Mouse (Mus musculus): ENCODE results near the gene Yjefn3. TPM values are rescaled to one million over a fixed set of nuclear protein-coding genes. Genes with fewer than 3 reads are reported as not detected.

The Yjefn3 gene
- total and polyA plus RNA-seq, 3 experiments = 13.3 to 16.8 (median 14.2) TPM

GRCm38 (mm10) chr8:69881261-69881865, 21.1 kb downstream of the Yjefn3 start:
- Histone ChIP-seq H3K27ac (no peak overlapping the region), H3K4me1 (ENCODE audit: control insufficient read depth, insufficient read depth, low read length) (no peaks in the 10 kb centered on the region), H3K4me3 (no peak overlapping the region), H3K79me2 (replicated peaks; ENCODE audit: control insufficient read depth, insufficient read depth, low read length) (no peaks in the 10 kb centered on the region), H3K36me3 (ENCODE audit: control insufficient read depth, insufficient read depth, low read length) (no peaks in the 10 kb centered on the region), H3K27me3 (ENCODE audit: control insufficient read depth, insufficient read depth, low read length) (peaks cover 33% of the 10 kb centered on the region), H3K9ac (ENCODE audit: low read depth, low read length) (no peak overlapping the region)
- no peak for DNase-seq
- WGBS = 22% methylated on average over 79 of the region's 79 CpGs
- intact Hi-C loops (cut with DNase I) = no loop called here
- TF ChIP-seq POLR2A (IDR thresholded peaks at IDR 0.05; ENCODE audit: insufficient read depth, low read depth, low read length) = no peak
- no peak for TF ChIP-seq EP300 (IDR thresholded peaks at IDR 0.05; ENCODE audit: insufficient read depth, low read depth, low read length)
- no peak for TF ChIP-seq CTCF (IDR thresholded peaks at IDR 0.05)

GRCm38 (mm10) chr8:69880841-69881240, 21.7 kb downstream of the Yjefn3 start:
- H3K9ac ChIP-seq (ENCODE audit: low read depth, low read length) = no peak overlapping the region
- WGBS = 16% methylated on average over 37 of the region's 37 CpGs
- no peak for TF ChIP-seq POLR2A (IDR thresholded peaks at IDR 0.05; ENCODE audit: insufficient read depth, low read depth, low read length)
- no peak for TF ChIP-seq EP300 (IDR thresholded peaks at IDR 0.05; ENCODE audit: insufficient read depth, low read depth, low read length)
- TF ChIP-seq CTCF (IDR thresholded peaks at IDR 0.05) = no peak
- H3K27me3 ChIP-seq (ENCODE audit: control insufficient read depth, insufficient read depth, low read length) = peaks cover 28% of the 10 kb centered on the region
- H3K27ac ChIP-seq = no peak overlapping the region
- DNase-seq = no peak
- no peaks in the 10 kb centered on the region for H3K36me3 ChIP-seq (ENCODE audit: control insufficient read depth, insufficient read depth, low read length)
- intact Hi-C loops (cut with DNase I) = no loop called here
- no peaks in the 10 kb centered on the region for H3K79me2 ChIP-seq (replicated peaks; ENCODE audit: control insufficient read depth, insufficient read depth, low read length)
- no peaks in the 10 kb centered on the region for H3K4me1 ChIP-seq (ENCODE audit: control insufficient read depth, insufficient read depth, low read length)
- no peak overlapping the region for H3K4me3 ChIP-seq

GRCm38 (mm10) chr8:69879678-69880077, 22.8 kb downstream of the Yjefn3 start:
- intact Hi-C loops (cut with DNase I) = no loop called here

GRCm38 (mm10) chr8:69877992-69878391, 24.5 kb downstream of the Yjefn3 start:
- Histone ChIP-seq H3K9ac (ENCODE audit: low read depth, low read length) (no peak overlapping the region), H3K4me3 (no peak overlapping the region), H3K79me2 (replicated peaks; ENCODE audit: control insufficient read depth, insufficient read depth, low read length) (no peaks in the 10 kb centered on the region), H3K27ac (no peak overlapping the region), H3K36me3 (ENCODE audit: control insufficient read depth, insufficient read depth, low read length) (no peaks in the 10 kb centered on the region), H3K4me1 (ENCODE audit: control insufficient read depth, insufficient read depth, low read length) (no peaks in the 10 kb centered on the region), H3K27me3 (ENCODE audit: control insufficient read depth, insufficient read depth, low read length) (peaks cover 23% of the 10 kb centered on the region)
- TF ChIP-seq POLR2A (IDR thresholded peaks at IDR 0.05; ENCODE audit: insufficient read depth, low read depth, low read length) (no peak), CTCF (IDR thresholded peaks at IDR 0.05) (no peak), EP300 (IDR thresholded peaks at IDR 0.05; ENCODE audit: insufficient read depth, low read depth, low read length) (no peak)
- intact Hi-C loops (cut with DNase I) = no loop called here
- no peak for DNase-seq
- 41% methylated on average over 3 of the region's 3 CpGs for WGBS

More at GRCm38 (mm10) chr8:69879678-69880077, 22.8 kb downstream of the Yjefn3 start:
- Histone ChIP-seq H3K9ac (ENCODE audit: low read depth, low read length) (no peak overlapping the region), H3K4me1 (ENCODE audit: control insufficient read depth, insufficient read depth, low read length) (no peaks in the 10 kb centered on the region), H3K27me3 (ENCODE audit: control insufficient read depth, insufficient read depth, low read length) (peaks cover 28% of the 10 kb centered on the region), H3K79me2 (replicated peaks; ENCODE audit: control insufficient read depth, insufficient read depth, low read length) (no peaks in the 10 kb centered on the region), H3K4me3 (no peak overlapping the region), H3K27ac (no peak overlapping the region), H3K36me3 (ENCODE audit: control insufficient read depth, insufficient read depth, low read length) (no peaks in the 10 kb centered on the region)
- TF ChIP-seq POLR2A (IDR thresholded peaks at IDR 0.05; ENCODE audit: insufficient read depth, low read depth, low read length) = no peak
- TF ChIP-seq EP300 (IDR thresholded peaks at IDR 0.05; ENCODE audit: insufficient read depth, low read depth, low read length) = no peak
- no peak for TF ChIP-seq CTCF (IDR thresholded peaks at IDR 0.05)
- DNase-seq = no peak
- WGBS = 71% methylated on average over 8 of the region's 8 CpGs

- no peak overlapping the region for H3K4me3 ChIP-seq
- H3K27me3 ChIP-seq (ENCODE audit: control insufficient read depth, insufficient read depth, low read length) = peaks cover 17% of the 10 kb centered on the region
- no peak for TF ChIP-seq EP300 (IDR thresholded peaks at IDR 0.05; ENCODE audit: insufficient read depth, low read depth, low read length)
- no peak for TF ChIP-seq POLR2A (IDR thresholded peaks at IDR 0.05; ENCODE audit: insufficient read depth, low read depth, low read length)
- TF ChIP-seq CTCF (IDR thresholded peaks at IDR 0.05) = no peak
- intact Hi-C loops (cut with DNase I) = no loop called here
- H3K36me3 ChIP-seq (ENCODE audit: control insufficient read depth, insufficient read depth, low read length) = no peaks in the 10 kb centered on the region
- 90% methylated on average over 4 of the region's 4 CpGs for WGBS
- H3K9ac ChIP-seq (ENCODE audit: low read depth, low read length) = no peak overlapping the region
- H3K27ac ChIP-seq = no peak overlapping the region
- H3K4me1 ChIP-seq (ENCODE audit: control insufficient read depth, insufficient read depth, low read length) = no peaks in the 10 kb centered on the region
- no peak for DNase-seq
- no peaks in the 10 kb centered on the region for H3K79me2 ChIP-seq (replicated peaks; ENCODE audit: control insufficient read depth, insufficient read depth, low read length)
Measured at GRCm38 (mm10) chr8:69877396-69877795, 25.1 kb downstream of the Yjefn3 start.

- TF ChIP-seq EP300 (IDR thresholded peaks at IDR 0.05; ENCODE audit: insufficient read depth, low read depth, low read length) (no peak), CTCF (IDR thresholded peaks at IDR 0.05) (no peak), POLR2A (IDR thresholded peaks at IDR 0.05; ENCODE audit: insufficient read depth, low read depth, low read length) (no peak)
- WGBS = 79% methylated on average over 10 of the region's 10 CpGs
- Histone ChIP-seq H3K4me1 (ENCODE audit: control insufficient read depth, insufficient read depth, low read length) (no peaks in the 10 kb centered on the region), H3K4me3 (no peak overlapping the region), H3K27me3 (ENCODE audit: control insufficient read depth, insufficient read depth, low read length) (peaks cover 13% of the 10 kb centered on the region), H3K79me2 (replicated peaks; ENCODE audit: control insufficient read depth, insufficient read depth, low read length) (no peaks in the 10 kb centered on the region), H3K36me3 (ENCODE audit: control insufficient read depth, insufficient read depth, low read length) (no peaks in the 10 kb centered on the region), H3K9ac (ENCODE audit: low read depth, low read length) (no peak overlapping the region), H3K27ac (no peak overlapping the region)
- intact Hi-C loops (cut with DNase I) = no loop called here
- no peak for DNase-seq
Measured at GRCm38 (mm10) chr8:69876967-69877366, 25.5 kb downstream of the Yjefn3 start.
